Mouse (Mus musculus) activated CD4-positive, CD25-positive, alpha-beta regulatory T cell, adult 4 months (primary cell): ENCODE results near the gene Med26. TPM values are rescaled to one million over a fixed set of nuclear protein-coding genes. Genes with fewer than 3 reads are reported as not detected.
A peak's percentile ranks its signal among the peaks of the same experiment; 100 is the strongest.

Source experiments
- ATAC-seq: one replicate; pipeline ENCODE4 v1.8.0; 2017
- polyA plus RNA-seq, 2 experiments: library from polyadenylated mRNA; unstranded; fragments of 100-300 nt; shearing (Covaris generic); gene quantifications; one replicate each; pipeline ENCODE4 v1.2.1; 2017

Gene Med26
- polyA plus RNA-seq, 2 experiments from 2014 or later, result 4.9 to 5.8 TPM

DNA sequence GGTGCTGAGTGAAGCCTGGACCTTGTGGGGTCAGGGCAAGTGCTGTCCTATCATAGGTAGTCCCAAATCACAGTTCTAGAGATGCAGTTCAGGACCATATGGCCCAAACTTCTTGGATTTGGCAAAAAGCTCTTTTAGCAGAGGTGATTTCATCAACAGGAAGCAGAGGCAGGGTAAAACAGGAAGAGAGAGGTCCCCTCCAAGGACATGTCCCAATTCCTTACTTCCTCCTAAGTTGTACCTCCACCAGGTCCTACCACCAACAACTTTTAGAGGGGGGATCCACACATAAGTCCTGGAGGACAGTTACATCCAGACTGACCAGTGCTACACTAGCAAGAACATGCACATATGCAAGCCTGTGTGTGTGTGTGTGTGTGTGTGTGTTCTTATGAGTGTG, 61.1 kb downstream of the Med26 start:
- ATAC-seq, result no peak

DNA sequence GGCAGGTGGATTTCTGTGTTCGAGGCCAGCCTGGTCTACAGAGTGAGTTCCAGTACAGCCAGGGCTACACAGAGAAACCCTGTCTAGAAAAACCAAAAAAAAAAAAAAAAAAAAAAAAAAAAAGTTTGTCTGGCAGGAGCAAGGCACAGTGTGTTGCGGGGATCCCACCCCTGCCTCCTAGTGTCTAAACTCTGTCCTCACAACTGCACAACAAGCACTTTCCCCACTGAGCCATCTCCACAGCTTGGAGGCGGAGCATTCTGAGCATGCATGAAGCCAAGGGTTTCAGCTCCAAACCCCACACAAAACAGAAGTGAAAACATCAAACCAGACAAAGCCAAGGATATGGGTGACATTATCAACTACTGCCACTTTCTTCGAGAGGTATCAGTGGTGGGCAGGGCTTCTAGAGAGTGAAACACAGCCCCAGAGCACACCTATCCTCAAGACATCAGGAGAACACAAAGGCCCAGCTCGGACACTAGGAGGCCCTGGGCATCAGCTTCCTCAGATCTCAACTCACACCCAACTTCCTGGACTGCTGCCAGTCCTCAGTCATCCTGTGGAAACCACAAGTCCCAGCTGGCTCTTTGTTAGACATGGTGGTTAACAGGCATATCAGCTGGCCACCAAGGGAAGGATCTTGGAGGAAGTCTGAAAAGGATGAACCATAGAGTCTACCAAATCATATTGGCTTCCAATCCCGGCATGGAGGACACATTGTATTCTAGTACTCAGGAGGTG, 62.4 kb downstream of the Med26 start:
- ATAC-seq, result no peak

DNA sequence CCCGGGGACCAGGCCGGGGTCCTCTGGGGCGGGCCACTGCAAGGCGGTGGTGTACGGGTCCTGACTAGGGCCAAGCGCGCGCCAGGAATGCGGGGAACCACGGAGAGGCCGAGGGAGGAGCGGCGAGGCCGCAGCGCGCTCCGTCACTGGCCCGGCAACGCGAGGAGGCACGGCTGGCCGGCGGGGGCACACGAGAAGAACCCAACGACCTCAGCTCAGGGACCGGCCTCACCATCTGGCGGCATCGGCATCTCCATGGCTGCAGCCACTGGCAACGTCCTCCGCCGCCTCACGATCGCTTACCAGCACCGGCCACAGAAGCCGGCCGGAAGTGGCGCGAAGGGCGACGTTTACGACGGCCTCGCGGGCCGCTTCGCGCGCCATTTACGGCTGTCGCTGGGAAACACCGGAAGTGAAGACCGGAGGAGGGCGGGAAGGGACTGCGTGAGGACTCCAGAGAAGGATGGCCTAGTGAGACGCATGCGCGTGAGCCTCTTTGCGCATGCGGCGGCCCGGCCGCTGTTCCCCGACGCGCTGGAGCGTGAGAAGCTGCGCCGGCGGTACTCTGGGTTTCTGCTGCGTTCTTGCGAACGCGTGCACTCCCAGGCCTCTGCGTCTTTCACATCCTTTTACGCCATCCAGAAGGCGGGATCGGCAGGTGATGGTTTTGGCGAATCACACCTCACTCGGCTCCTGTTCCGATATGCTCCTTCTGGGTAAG, 73.1 kb downstream of the Med26 start, which contains the start of gene Cherp:
Gene Cherp (minus strand): TSS at position 401 of the 721 bp plus-strand sequence.
- peak; percentile 92 for ATAC-seq

- no peak for ATAC-seq
These were observed 77.4 kb downstream of the Med26 start for GRCm38 (mm10) chr8:72470684-72471083.

- ATAC-seq, result no peak
These were observed 78.1 kb downstream of the Med26 start for GRCm38 (mm10) chr8:72469984-72470383.

- no peak for ATAC-seq
These were observed 78.8 kb downstream of the Med26 start for GRCm38 (mm10) chr8:72469243-72469642.

DNA sequence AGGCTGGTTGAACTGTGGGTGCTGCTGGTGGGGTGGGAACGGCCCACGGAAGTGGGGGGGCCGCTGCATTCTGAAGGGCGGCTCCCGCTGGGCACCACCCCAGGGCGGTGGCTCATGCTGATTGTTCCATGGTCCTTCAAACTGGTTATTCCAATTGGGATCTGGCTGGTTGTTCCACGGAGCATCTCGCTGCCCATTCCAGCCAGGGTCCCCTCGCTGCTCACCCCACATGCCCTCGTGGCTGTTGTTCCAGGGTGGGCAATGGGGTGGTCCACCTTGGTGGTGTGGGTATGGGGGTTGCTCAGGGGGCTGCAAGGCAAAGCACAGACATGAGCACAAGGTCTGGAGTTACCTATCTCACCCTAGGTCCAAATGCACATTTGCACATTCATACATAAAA, 83.9 kb downstream of the Med26 start:
- ATAC-seq, result no peak

DNA sequence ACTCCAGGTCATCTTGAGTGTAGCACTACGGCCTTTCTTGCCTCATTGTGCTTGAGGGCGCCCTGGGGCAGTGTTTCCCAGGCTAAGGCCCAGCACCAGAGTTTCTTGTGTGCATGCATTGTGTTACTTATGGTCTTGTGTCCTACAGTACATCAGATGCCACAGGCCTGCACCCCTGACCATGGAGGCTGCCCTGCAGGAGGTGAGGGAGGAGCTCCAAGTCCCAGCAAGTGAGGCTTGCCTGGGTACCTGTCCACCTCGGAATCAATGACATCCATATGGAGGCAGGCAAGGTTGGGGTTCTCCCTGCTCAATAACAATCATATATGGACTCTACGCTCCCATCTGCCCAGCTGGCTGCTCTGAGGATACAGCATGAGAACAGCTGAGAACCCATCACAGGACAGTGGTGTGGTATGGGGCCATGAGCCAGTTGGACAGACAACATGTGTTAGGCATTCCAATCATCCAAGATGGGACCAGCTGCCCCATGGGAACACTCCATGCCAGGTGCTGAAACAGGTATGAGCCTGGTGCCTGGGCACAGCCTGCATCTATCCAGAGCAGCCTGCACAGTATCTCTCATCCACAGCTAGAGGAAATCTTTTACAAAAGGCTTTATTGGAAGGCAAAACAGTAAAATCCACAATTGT, 88.1 kb downstream of the Med26 start:
- no peak for ATAC-seq

DNA sequence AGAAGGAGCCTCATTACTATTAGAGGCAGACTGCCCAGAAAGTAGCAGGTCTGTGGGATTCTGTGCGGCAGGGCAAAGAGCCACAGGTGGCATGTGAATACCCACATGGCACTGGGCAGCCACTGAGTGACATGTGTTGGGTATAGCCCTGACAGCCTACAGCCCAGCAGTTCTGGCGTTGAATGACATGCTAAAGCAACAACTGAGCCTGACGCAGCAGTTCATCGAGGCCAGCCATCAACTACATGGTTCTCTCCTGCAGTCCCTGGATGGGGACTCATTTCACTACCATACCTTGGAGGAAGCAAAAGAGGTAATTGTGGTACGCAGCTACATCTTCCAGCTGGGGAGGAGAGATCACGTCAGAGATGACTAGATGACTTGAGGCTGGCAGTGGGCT, 89.6 kb downstream of the Med26 start:
- ATAC-seq, result no peak

DNA sequence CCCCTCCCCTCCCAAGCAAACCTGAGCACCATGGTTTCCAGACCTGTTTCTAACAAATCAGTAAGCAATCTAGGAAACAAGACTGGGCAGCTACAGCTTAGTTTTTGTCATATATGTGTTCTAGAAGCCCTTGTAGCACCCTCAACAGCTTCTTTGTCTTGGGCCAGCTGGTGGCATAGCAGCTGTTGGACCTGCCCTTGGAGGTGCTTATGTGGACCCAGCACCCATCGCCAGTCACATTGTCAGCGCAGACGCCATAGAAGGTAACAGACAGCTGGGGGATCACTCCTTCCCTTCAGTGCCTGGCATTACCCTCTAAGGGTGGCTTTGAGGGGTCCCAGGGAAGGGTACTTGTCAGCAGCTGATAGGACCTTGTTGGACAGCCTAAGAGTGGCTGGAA, 90.3 kb downstream of the Med26 start:
- no peak for ATAC-seq

GRCm38 (mm10) chr8:72455317-72455716, 92.8 kb downstream of the Med26 start:
- ATAC-seq, result no peak

- ATAC-seq, result no peak
These were observed 94.2 kb downstream of the Med26 start for GRCm38 (mm10) chr8:72453904-72454303.

DNA sequence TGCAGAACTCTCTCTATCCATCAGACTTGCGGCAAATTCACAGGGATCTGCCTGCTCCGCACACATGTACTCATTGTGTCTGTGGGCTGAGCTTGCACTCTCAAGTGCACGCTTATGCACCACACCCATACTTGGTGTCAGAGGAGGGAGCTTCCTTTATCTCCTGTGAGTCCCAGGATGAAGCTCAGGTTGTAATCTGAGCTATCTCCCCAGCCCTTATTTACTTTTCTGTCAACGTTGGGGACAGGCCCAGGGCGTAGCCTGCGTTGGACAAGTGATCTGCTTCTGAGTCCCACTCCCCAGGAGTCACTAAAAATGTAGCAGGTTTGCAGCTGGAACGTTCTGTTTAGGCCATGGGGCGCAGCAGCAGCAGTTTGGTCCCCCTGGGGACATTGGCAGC, 96.6 kb downstream of the Med26 start:
- no peak for ATAC-seq

DNA sequence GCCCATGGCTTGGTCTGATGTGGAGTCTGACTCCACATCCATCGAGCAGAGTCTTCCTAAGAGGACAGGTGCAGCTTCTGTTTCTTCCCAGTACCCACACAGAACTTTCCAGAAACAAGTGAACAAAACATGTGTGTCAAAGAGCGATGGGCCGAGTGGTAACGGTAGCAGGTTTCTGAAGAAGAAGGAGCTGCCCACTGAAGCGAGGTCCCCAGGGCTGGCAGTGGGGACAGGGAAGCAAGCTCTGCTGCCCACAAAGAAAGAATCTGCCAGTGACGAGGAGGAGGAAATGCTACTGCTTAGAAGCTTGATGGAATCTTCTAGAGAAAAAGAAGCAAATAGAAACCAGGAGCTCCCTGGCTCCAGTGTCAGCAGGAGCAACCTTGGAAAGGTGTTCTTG, 103.0 kb downstream of the Med26 start:
- ATAC-seq, result no peak

Other genes with a start within 250 kb of the Med26 start
- gene Gm10282, start 243.0 kb downstream of the Med26 start, polyA plus RNA-seq, result 10 to 100 TPM; 25.8 to 62.2 TPM
- gene Klf2, start 229.2 kb downstream of the Med26 start, polyA plus RNA-seq, result 10 to 100 TPM; 27.6 to 39.0 TPM
- 10 to 100 TPM; 43.2 to 52.4 TPM for gene Eps15l1, start 126.8 kb downstream of the Med26 start, polyA plus RNA-seq
- under 1 TPM; 0.36 to 0.81 TPM for gene Calr3, start 104.4 kb downstream of the Med26 start, polyA plus RNA-seq
- 1 to 10 TPM; 3.7 to 5.3 TPM for gene 1700030K09Rik, start 104.4 kb downstream of the Med26 start, polyA plus RNA-seq
- gene Cherp, start 73.0 kb downstream of the Med26 start, polyA plus RNA-seq, result 10 to 100 TPM; 52.7 to 65.0 TPM
- 1 to 10 TPM; 6.9 to 7.3 TPM for gene Slc35e1, start 55.7 kb downstream of the Med26 start, polyA plus RNA-seq
- gene Smim7, start 22.8 kb upstream of the Med26 start, polyA plus RNA-seq, result 10 to 100 TPM; 81.4 to 85.5 TPM
- 1 to 10 TPM in 1 of 2 experiments, under 1 TPM in 1; 0.56 to 1.5 TPM for gene Tmem38a, start 23.8 kb upstream of the Med26 start, polyA plus RNA-seq
- gene Nwd1, start 98.4 kb upstream of the Med26 start, polyA plus RNA-seq, result not detected
- 100 to 1,000 TPM; 115 to 120 TPM for gene Sin3b, start 175.0 kb upstream of the Med26 start, polyA plus RNA-seq
- gene F2rl3, start 213.6 kb upstream of the Med26 start, polyA plus RNA-seq, result 1 to 10 TPM; 8.1 to 10.0 TPM